Mouse (Mus musculus) mammary gland, adult 2 months (tissue): ENCODE measurements around the gene 1110051M20Rik. TPM values are rescaled to one million over a fixed set of nuclear protein-coding genes. Genes with fewer than 3 reads are reported as not detected.

Experiments
- polyA plus RNA-seq: library from polyadenylated mRNA; depleted of rRNA; stranded (reverse); fragments of >200 nt; gene quantifications from 2 replicates; pipeline ENCODE4 v1.2.3, GENCODE M21; 2012; ENCODE audit warnings: low replicate concordance; rRNA removed

Gene 1110051M20Rik
- polyA plus RNA-seq: 9.0 and 19.7 TPM in 2 replicates

DNA sequence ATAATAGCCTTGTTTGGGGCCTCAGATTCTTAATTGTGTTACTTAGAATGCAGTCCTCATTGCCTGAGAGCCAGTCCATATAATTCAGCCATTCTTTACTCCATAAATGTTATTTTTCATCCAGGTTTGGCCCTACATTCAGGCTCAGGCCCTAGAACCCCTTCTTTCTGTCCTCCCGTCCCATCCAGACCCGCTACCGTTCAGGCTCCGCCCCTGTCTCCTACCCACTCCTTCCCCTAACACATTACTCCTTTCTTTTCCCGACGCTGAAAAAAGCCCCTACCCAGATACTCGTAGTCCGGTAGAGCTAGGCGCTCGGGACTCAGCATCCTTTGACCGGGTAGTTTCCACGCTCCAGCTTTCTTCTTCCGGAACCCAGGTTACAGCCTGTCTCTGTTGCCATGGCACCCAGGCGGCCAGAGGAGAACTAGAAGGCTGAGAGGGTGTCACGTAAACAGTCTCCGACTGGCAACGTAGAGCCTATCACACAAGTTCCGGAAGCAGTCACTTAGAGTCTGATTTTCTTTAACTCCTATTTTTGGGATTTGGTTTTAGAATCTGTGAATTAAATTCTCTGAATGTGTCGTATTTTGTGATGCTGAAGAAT is at the start of gene 1110051M20Rik:
Gene 1110051M20Rik, minus strand, starts transcription at position 419 of the 607 bp plus-strand sequence.

GRCm38 (mm10) chr2:91457259-91457655 is 12.8 kb upstream of the 1110051M20Rik start, which contains the start of gene Lrp4:
Lrp4 (plus strand) TSS chr2:91457511.

DNA sequence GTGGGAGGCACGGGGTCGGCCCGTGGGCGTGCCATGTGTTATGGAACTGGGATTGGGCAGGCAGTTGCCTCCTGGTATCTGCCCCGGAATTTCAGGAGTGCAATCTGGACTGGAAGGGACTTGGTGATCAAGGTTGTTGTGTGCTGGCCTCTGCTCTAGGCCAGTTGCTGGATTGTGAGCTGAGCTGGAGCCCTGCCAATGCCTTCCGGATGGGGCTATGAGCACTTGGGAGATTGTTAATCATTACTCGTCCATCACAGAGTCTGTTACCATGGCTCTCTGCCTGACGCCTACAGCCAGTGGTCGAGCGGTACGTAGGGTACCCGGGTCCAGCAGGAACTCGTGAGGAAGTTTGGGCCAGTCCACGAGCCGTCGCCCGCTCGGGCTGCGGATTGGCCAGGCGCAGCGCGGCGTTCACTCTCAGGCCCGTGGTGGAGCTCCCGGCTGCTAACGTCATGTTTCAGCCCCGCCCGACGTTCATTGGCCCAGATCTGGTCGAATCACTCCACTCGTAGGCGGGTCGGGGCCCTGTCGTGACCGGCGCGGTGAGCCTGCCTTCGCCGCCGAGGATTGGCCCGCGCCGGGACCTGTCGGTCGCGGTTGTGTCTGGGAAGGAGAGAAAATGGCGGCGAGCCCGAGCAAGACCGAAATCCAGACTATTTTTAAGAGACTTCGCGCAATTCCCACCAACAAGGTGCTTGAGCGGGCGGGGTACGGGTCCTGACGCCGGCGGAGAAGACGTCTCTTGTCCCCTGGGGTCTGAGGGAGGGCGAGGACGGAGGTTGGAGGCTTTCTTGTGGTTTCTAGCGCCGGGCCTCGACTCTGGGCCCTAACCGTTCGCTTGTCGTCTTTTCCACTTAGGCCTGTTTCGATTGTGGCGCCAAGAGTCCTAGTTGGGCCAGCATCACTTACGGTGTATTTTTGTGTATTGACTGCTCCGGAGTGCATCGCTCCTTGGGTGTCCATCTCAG is 179.5 kb downstream of the 1110051M20Rik start, which contains the start of gene Arfgap2:
Gene Arfgap2, plus strand, starts transcription at position 264 of the 971 bp plus-strand sequence.

GRCm38 (mm10) chr2:91255661-91256150 is 188.8 kb downstream of the 1110051M20Rik start, which contains the start of gene Pacsin3:
Pacsin3 (plus strand) TSS chr2:91255954.

DNA sequence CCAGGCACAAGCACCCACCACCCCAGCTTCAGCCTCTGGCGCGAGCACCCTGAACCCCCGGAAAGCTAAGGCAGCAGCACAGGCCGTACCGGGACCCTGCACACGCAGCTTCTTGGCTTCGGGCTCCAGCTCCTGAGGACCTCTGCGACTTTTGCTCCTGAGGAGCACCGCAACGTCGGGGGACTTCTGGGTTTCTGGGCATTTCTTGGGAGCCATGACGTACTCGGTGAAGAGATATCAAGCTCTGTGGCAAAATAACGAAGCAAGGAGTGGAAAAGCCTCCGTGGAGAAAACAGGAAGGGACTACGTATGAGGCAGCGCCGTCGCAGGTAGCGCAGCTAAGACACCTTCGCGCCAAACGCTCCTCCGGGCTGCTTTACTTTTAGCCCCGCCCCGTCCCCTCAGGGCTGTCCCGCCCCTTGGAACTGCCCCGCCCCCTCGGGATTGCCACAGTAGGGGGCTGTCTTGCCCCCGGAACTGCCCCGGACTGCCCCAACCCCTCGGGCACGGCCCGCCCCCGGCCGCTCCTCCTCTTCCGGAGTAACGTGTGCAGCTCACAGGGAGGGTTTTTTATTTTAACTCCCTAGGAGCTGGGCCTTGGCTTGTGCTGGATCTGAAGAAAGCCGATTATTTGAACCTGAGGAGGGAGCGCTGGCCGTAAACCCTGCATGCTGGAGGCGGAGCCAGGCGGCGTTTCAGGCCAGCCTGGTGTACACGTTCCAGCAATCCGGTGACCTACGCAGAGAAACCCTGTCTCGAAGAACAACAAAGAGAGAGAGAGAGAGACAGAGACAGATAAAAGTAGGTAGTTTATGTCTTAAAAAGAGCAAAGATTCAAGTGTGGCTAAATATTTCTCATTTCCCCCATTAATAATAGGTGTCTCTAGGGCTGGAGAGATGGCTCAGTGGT is 207.6 kb downstream of the 1110051M20Rik start, which contains the start of gene Ddb2:
Gene Ddb2, minus strand, starts transcription at position 382 of the 910 bp plus-strand sequence.

Other genes with a start within 250 kb of the 1110051M20Rik start
- 135 and 138 TPM in 2 replicates for gene Nr1h3, start 241.9 kb downstream of the 1110051M20Rik start, polyA plus RNA-seq
- 31.3 and 41.3 TPM in 2 replicates for gene Acp2, start 241.8 kb downstream of the 1110051M20Rik start, polyA plus RNA-seq
- gene Ddb2, start 207.7 kb downstream of the 1110051M20Rik start, polyA plus RNA-seq: 14.5 and 28.4 TPM in 2 replicates
- 27.4 and 58.8 TPM in 2 replicates for gene Pacsin3, start 188.8 kb downstream of the 1110051M20Rik start, polyA plus RNA-seq
- gene Arfgap2, start 179.7 kb downstream of the 1110051M20Rik start, polyA plus RNA-seq: 35.7 and 52.3 TPM in 2 replicates
- 2.4 and 5.1 TPM in 2 replicates for gene Lrp4, start 12.8 kb upstream of the 1110051M20Rik start, polyA plus RNA-seq
- gene Ckap5, start 82.1 kb upstream of the 1110051M20Rik start, polyA plus RNA-seq: 3.2 and 8.1 TPM in 2 replicates
- gene F2, start 191.7 kb upstream of the 1110051M20Rik start, polyA plus RNA-seq: 0.22 and 5.5 TPM in 2 replicates
- gene Zfp408, start 205.1 kb upstream of the 1110051M20Rik start, polyA plus RNA-seq: 14.8 and 23.3 TPM in 2 replicates
- gene Arhgap1, start 205.2 kb upstream of the 1110051M20Rik start, polyA plus RNA-seq: 108 and 123 TPM in 2 replicates